Mouse (Mus musculus) cerebellum, adult 11-12 months (tissue): ENCODE measurements around the gene Abcb4.
"Not testable (repeated sequence)": the region's sequence is repeated elsewhere in the genome, so short reads cannot be mapped to it uniquely, and the experiment has no call there.

Experiments
- DNase-seq: peaks from one replicate; pipeline ENCODE4 v3.0.0; 2022

The Abcb4 gene

GRCm38 (mm10) chr5:9000006-9000405, 106.5 kb downstream of the Abcb4 start:
- DNase-seq = not testable (repeated sequence)

GRCm38 (mm10) chr5:9006585-9006984, 113.1 kb downstream of the Abcb4 start:
- not testable (repeated sequence) for DNase-seq
